Mouse (Mus musculus): ENCODE data around the gene Abcc6.

- no peak for TF ChIP-seq GATA1 (IDR thresholded peaks at IDR 0.05; ENCODE audit: borderline replicate concordance, low read length)
- no peak for TF ChIP-seq FLI1 (IDR thresholded peaks at IDR 0.05; ENCODE audit: low read length)
These were observed 112.2 kb downstream of the Abcc6 start for GRCm38 (mm10) chr7:45917926-45918325.

Data from megakaryocyte, embryonic 14.5 days (primary cell).